Mouse (Mus musculus): ENCODE measurements around the gene Sh3kbp1. TPM values are rescaled to one million over a fixed set of nuclear protein-coding genes. Genes with fewer than 3 reads are reported as not detected.

The Sh3kbp1 gene
- total RNA-seq, 2 experiments from 2014 or later: 104 to 116 TPM

GRCm38 (mm10) chrX:159909446-159910277 is 282.6 kb downstream of the Sh3kbp1 start:
- no peak for DNase-seq
- intact Hi-C loops (cut with DNase I): no loop called here

- intact Hi-C loops (cut with DNase I): no loop called here
- no peak for DNase-seq
Observed at GRCm38 (mm10) chrX:159910600-159910999, 283.5 kb downstream of the Sh3kbp1 start.

- intact Hi-C loops (cut with DNase I): no loop called here
- DNase-seq: no peak
Observed at GRCm38 (mm10) chrX:159911613-159912012, 284.5 kb downstream of the Sh3kbp1 start.

GRCm38 (mm10) chrX:159912061-159912460 is 285.0 kb downstream of the Sh3kbp1 start:
- no peak for DNase-seq
- intact Hi-C loops (cut with DNase I): no loop called here

- no peak for DNase-seq
- intact Hi-C loops (cut with DNase I): no loop called here
Observed at GRCm38 (mm10) chrX:159913489-159913888, 286.4 kb downstream of the Sh3kbp1 start.

- intact Hi-C loops (cut with DNase I): loop anchor here (2.0 kb wide), 1 partner anchor 288 kb away; the partner anchor contains the start of gene Sh3kbp1
Observed at GRCm38 (mm10) chrX:159915125-159915524, 288.1 kb downstream of the Sh3kbp1 start.

GRCm38 (mm10) chrX:159924759-159925158 is 297.7 kb downstream of the Sh3kbp1 start:
- intact Hi-C loops (cut with DNase I): no loop called here
- no peak for DNase-seq

More at GRCm38 (mm10) chrX:159915125-159915524, 288.1 kb downstream of the Sh3kbp1 start:
- no peak for DNase-seq

- intact Hi-C loops (cut with DNase I): no loop called here
- DNase-seq: no peak
Observed at GRCm38 (mm10) chrX:159928165-159928564, 301.1 kb downstream of the Sh3kbp1 start.

- intact Hi-C loops (cut with DNase I): no loop called here
- no peak for DNase-seq
Observed at GRCm38 (mm10) chrX:159928834-159929233, 301.8 kb downstream of the Sh3kbp1 start.

GRCm38 (mm10) chrX:159932027-159932426 is 305.0 kb downstream of the Sh3kbp1 start:
- intact Hi-C loops (cut with DNase I): no loop called here

GRCm38 (mm10) chrX:159942569-159942968 is 315.5 kb downstream of the Sh3kbp1 start:
- intact Hi-C loops (cut with DNase I): no loop called here
- peak in 1 of 2 experiments; percentile 13 for DNase-seq

More at GRCm38 (mm10) chrX:159932027-159932426, 305.0 kb downstream of the Sh3kbp1 start:
- DNase-seq: no peak

- DNase-seq: no peak
- intact Hi-C loops (cut with DNase I): no loop called here
Observed at GRCm38 (mm10) chrX:159943586-159943985, 316.5 kb downstream of the Sh3kbp1 start.

GRCm38 (mm10) chrX:159953546-159954429 is 326.7 kb downstream of the Sh3kbp1 start:
- DNase-seq: no peak
- intact Hi-C loops (cut with DNase I): no loop called here

GRCm38 (mm10) chrX:159954430-159954779 is 327.3 kb downstream of the Sh3kbp1 start:
- intact Hi-C loops (cut with DNase I): no loop called here
- no peak for DNase-seq

- intact Hi-C loops (cut with DNase I): no loop called here
Observed at GRCm38 (mm10) chrX:159955433-159955832, 328.4 kb downstream of the Sh3kbp1 start.

GRCm38 (mm10) chrX:159961385-159961784 is 334.3 kb downstream of the Sh3kbp1 start:
- no peak for DNase-seq
- intact Hi-C loops (cut with DNase I): loop anchor here (5.0 to 10.0 kb wide), 3 partner anchors 207 to 517 kb away; no protein-coding TSS in a partner anchor

More at GRCm38 (mm10) chrX:159955433-159955832, 328.4 kb downstream of the Sh3kbp1 start:
- no peak for DNase-seq

- peak; percentile 38 to 48 for DNase-seq
- intact Hi-C loops (cut with DNase I): loop anchor here (1.0 to 10.0 kb wide), 4 partner anchors 208 to 518 kb away; no protein-coding TSS in a partner anchor
Observed at GRCm38 (mm10) chrX:159963273-159963672, 336.2 kb downstream of the Sh3kbp1 start.

- no peak for DNase-seq
Observed at GRCm38 (mm10) chrX:159963925-159964324, 336.9 kb downstream of the Sh3kbp1 start.

GRCm38 (mm10) chrX:159969025-159969424 is 342.0 kb downstream of the Sh3kbp1 start:
- intact Hi-C loops (cut with DNase I): loop anchor here (10.0 kb wide), 2 partner anchors 214 to 524 kb away; no protein-coding TSS in a partner anchor
- no peak for DNase-seq

More at GRCm38 (mm10) chrX:159963925-159964324, 336.9 kb downstream of the Sh3kbp1 start:
- intact Hi-C loops (cut with DNase I): loop anchor here (1.0 to 10.0 kb wide), 4 partner anchors 209 to 519 kb away; no protein-coding TSS in a partner anchor

- no peak for DNase-seq
- intact Hi-C loops (cut with DNase I): loop anchor here (5.0 kb wide), 1 partner anchor 146 kb away; no protein-coding TSS in a partner anchor
Observed at GRCm38 (mm10) chrX:159971091-159971779, 344.2 kb downstream of the Sh3kbp1 start.

Data from heart, postnatal 36 days (tissue).